Mouse (Mus musculus) right cerebral cortex, adult 18-20 months (tissue): ENCODE results near the gene Gm10320.

Experiments
- DNase-seq: peaks from one replicate; pipeline ENCODE4 v3.0.0; 2022; ENCODE audit warnings: mixed read lengths

The Gm10320 gene

DNA sequence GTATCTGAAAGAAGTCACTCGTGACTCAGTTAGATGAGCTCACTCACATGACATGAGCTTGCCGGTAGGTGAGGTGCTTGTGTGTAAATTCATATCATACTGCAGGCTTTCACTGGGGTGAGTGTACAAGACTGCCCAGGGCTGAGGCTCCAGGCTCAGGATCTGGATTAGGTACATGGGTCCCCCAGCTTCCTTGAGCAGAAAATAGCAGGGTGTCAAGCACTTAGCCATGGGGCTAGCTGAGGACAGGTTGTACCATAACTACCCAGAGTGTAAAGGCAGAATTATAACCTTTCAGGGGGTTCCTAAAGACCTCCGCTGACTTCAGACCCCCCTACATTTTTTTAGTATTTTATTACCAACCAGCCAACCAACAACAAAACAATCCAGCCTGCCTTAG lies at the start of gene Gm10320:
Gene Gm10320 (minus strand): TSS at position 93 of the 400 bp plus-strand sequence.
- DNase-seq = no peak

DNA sequence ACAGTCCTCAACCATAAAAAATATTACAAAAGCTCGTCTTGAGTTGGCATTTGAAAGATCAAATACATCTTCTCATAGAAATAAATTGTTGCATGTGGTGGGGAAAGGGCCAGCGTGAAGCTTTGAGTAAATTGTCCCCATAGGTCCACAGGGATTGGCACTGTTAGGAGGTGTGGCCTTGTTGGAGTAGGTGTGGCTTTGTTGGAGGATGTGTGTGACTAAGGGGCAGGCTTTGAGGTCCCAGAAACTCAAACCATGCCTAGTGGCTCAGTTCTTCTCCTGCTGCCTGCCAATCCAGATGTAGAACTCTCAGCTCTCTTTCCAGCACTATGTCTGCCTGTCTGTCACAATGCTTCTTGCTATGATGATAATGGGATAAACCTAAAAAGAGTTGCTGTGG lies 49.8 kb upstream of the Gm10320 start:
- no peak for DNase-seq

GRCm38 (mm10) chr13:98540206-98540605 lies 48.4 kb upstream of the Gm10320 start:
- no peak for DNase-seq

- no peak for DNase-seq
Measured at GRCm38 (mm10) chr13:98539311-98539710, 47.5 kb upstream of the Gm10320 start.

DNA sequence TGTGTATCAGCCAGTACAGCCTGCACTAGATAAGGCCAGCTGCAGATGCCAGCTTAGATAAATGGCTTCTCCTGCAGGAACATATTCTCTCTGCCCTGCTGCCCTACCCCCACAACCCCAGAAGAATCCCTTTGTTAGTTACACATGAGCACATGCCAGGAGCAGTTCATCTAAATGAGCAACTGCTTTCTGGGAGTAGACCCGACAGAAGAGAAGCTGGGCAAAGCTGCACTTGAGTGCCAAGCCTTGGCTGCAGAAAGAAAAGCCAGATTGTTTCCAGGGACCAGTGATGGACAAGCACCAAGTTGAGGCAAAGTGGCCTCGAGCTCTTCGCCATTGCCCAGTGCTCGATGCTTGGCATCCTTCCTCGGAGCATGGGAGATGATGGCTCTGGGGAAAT lies 46.8 kb upstream of the Gm10320 start:
- DNase-seq = no peak

DNA sequence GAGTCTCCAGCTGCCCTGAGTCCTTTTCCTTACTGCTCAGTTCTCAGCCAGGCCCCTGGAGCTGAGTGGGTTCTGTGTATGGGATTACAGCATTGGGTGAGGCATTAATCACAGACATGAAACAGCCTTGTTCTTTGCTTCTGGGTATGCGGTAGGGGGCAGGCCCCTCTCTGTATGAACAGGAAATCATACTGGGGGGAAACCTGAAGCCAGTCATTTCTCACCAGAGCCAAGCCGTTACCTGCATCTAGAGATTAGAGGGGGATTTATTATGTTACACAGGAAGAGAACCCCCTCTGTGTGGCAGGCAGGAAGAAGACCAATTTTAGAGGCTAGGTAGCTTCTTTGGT lies 43.1 kb upstream of the Gm10320 start:
- DNase-seq = no peak

GRCm38 (mm10) chr13:98534190-98534912 lies 42.5 kb upstream of the Gm10320 start:
- no peak for DNase-seq

GRCm38 (mm10) chr13:98533415-98533814 lies 41.6 kb upstream of the Gm10320 start:
- no peak for DNase-seq

GRCm38 (mm10) chr13:98532699-98533375 lies 41.0 kb upstream of the Gm10320 start:
- no peak for DNase-seq

DNA sequence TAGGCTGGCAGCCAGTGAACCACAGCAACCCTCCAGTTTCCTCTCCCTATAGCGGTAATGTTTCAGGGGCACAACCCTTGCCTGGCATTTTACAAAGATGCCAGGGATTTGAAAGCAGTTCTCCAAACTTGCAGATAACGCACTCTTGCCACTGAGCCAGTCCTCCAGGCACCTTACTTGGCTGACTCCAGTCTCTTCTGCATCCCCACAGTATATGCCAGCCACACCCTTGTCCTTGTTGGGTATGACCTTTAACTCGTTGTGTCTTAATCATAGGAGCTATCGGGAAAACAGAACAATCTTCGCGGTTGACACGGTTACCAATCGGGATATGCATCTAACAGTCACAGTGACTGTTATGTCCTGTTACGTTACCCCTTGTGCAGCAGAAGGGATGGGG lies 40.2 kb upstream of the Gm10320 start:
- DNase-seq = no peak

DNA sequence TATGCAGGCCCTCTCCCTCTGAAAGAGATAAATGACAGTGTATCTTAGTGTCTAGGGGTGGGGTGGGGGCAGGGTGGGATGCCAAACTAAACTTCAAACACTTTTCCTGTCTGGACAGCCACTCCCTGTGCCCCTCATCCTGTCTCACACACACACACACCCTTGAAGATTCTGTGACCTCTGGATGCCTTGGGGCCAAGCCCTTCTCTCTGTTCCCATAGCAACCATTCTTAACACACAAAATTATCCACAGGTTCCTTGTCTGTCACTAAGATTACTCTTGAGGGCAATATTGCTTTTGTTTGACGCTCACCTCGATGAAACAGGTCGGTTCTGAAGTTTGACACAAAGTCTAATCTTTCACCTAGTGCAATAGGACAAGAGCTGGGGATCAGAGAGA lies 39.5 kb upstream of the Gm10320 start:
- no peak for DNase-seq

DNA sequence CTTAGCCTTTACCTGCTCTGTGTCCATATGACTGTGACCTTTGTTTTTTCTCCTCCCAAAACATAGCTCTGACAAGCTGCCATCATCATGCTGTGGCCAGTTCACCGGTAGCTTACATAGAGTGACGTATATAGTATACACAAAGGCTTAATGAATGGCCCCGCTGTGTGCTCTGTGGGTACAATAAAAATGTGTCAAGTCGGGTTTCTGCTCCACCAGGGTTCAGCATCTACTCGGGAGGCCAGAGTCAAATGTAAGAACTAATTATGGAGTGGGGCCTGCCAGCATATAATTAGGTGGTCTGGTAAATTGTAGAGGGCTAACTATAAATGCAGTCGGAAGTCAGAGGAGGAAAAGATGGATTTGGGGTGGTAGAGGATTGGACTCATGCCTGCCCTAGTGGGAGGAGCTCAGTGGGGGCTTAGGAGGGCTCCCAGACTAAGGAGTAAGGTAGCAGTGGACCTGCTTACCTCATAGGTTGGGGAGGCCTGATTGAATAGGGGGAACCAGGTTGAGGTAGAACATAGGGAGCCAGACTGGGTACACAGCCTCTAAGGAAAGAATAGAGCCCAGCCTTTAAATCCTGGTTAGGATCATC lies 32.0 kb upstream of the Gm10320 start:
- DNase-seq = no peak

- DNase-seq = no peak
Measured at GRCm38 (mm10) chr13:98518341-98518740, 26.5 kb upstream of the Gm10320 start.

DNA sequence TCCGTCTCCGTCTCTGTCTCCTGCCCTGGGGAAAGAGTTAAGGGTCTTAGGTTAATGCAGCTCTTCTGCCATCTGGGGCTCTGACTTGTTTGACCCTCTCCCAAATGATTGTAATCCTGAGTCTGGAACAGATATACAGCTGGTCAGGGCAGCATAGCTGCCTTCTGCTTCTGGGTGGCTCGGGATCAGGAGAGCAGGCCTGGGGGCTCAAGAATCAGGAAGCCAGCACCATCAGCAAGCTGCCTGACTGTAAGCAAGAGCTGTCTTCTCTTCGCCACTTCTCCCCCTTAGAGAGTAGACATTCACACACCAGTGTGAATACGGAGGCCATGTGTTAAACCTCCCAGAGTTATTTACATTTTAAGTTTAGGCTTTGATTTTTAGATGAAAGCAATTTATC lies 25.9 kb upstream of the Gm10320 start:
- no peak for DNase-seq

- DNase-seq = no peak
Measured at GRCm38 (mm10) chr13:98516985-98517384, 25.2 kb upstream of the Gm10320 start.

DNA sequence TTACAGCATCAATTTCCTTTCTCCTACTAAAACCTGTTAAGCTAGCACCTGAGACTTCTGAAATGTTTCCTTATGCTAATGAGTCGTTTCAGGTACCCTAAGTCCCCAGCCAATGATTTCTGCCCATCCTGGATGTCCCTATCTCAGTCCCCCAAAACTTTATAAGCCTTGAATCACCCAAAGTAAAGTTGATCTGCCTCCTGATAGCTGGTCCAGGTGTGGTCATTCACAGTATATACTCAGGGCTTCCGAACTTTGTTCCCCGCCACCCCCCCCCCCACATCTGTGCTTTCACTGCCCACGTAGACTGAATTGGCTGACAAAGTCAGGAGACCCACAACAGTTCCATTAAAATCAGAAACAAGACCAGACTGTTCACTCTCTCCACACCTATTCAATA lies 20.3 kb upstream of the Gm10320 start:
- DNase-seq = no peak

DNA sequence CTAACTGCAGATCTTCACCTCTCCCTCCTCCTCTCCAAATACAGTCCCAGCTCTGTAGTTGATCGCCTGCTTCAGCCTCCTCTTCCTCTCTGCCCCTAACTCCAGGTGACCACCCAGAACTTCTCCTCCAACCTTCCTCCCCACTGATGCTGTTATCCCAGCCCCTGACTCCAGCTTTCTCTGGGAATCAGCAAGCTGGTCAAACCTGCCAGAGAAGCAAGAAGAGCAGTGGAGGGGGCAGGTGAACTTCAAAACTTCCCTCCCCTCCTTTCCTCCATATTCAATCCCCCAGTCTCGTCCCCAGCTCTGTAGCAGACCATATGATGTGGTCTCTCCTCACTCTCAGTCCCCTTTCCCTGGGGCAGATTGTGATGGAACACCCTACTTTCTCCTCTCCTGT lies 15.9 kb upstream of the Gm10320 start:
- no peak for DNase-seq

GRCm38 (mm10) chr13:98506496-98506895 lies 14.7 kb upstream of the Gm10320 start:
- DNase-seq = no peak

DNA sequence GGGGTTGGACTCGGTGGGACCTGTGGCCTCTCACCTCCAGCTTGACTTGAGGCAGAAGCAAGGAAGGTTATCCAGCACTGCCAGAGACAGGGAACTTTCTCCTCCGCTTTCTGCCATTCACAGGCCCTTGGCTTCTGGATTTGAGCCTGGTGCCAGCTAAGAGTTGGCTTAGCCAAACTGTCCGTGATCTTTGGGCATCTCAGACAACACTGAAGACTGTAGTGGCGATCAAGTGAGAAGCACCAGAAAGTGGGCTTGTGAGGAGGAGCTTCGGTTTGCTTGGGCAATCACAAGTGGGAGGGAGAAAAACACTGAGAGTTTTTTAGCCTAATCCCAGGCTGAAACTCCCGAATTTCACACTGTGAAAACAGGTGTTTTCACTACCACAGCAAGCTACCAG lies 14.2 kb upstream of the Gm10320 start:
- no peak for DNase-seq

GRCm38 (mm10) chr13:98505489-98505857 lies 13.7 kb upstream of the Gm10320 start:
- DNase-seq = no peak

- no peak for DNase-seq
Measured at GRCm38 (mm10) chr13:98504661-98505488, 13.1 kb upstream of the Gm10320 start.

GRCm38 (mm10) chr13:98504181-98504660 lies 12.4 kb upstream of the Gm10320 start:
- no peak for DNase-seq

- no peak for DNase-seq
Measured at GRCm38 (mm10) chr13:98503601-98504000, 11.8 kb upstream of the Gm10320 start.
